Comparison of ENCODE assay signal across 21 mouse cellular contexts in genomic region chr10:57499414-57500156, GRCm38 (mm10). TPM values are rescaled to one million over a fixed set of nuclear protein-coding genes. Genes with fewer than 3 reads are reported as not detected.
DNase-seq lines count a peak whose midpoint lies in the region; ATAC-seq and TF ChIP-seq lines count a peak whose summit lies in the region.
"Had no signal": no experiment of that assay in that cellular context is flagged by ENCODE, and none has a peak within 500 bp of the region (broad histone marks: within the 10 kb centered on the region; RNA-seq: fewer than 3 reads in every experiment).

No protein-coding gene starts in this region.

- no peak for ATAC-seq in heart, embryonic 11.5 days (replicated peaks; ENCODE audit: insufficient number of reproducible peaks, low FRiP score, low TSS enrichment)
- peak; percentile 95 for ATAC-seq in heart, postnatal 0 days (ENCODE audit: insufficient read depth, low read depth)
- no peak for ATAC-seq in cerebellum, adult (ENCODE audit: insufficient number of reproducible peaks, low FRiP score, low TSS enrichment)
- ATAC-seq: CD4-positive, CD25-positive, alpha-beta regulatory T cell, adult 4 months; forebrain, postnatal 0 days; hindbrain, embryonic 16.5 days; lung, postnatal 0 days had no signal

- H3K9me3 ChIP-seq in heart, embryonic 11.5 days (replicated peaks; ENCODE audit: control insufficient read depth, low read length), result no peaks in the 10 kb centered on the region
- no peaks in the 10 kb centered on the region for H3K9me3 ChIP-seq in heart, postnatal 0 days (replicated peaks; ENCODE audit: control insufficient read depth, low read length)
- no peaks in the 10 kb centered on the region for H3K9me3 ChIP-seq in midbrain, embryonic 10.5 days (replicated peaks)
- H3K9me3 ChIP-seq: limb, embryonic 12.5 days had no signal

- 57% methylated on average over 9 of the region's 9 CpGs for WGBS in heart, embryonic 11.5 days (ENCODE audit: insufficient replicate concordance)
- 37% methylated on average over 9 of the region's 9 CpGs for WGBS in heart, postnatal 0 days
- 91% methylated on average over 9 of the region's 9 CpGs for WGBS in midbrain, embryonic 10.5 days

- H3K4me2 ChIP-seq in heart, embryonic 11.5 days, result peak overlapping the region; percentile 53
- peak overlapping the region; percentile 24 for H3K4me2 ChIP-seq in heart, postnatal 0 days (ENCODE audit: low read depth, low read length)
- peak overlapping the region; percentile 51 for H3K4me2 ChIP-seq in myocyte (ENCODE audit: low read depth)
- H3K4me2 ChIP-seq: limb, embryonic 12.5 days had no signal

- no peaks in the 10 kb centered on the region for H3K36me3 ChIP-seq in heart, embryonic 11.5 days (ENCODE audit: control insufficient read depth, insufficient read depth, low read length)
- peaks cover 10% of the 10 kb centered on the region; the same call in 1 of the 2 replicates for H3K36me3 ChIP-seq in heart, postnatal 0 days (replicated peaks; ENCODE audit: control insufficient read depth, insufficient read depth, low read length)
- H3K36me3 ChIP-seq in myocyte (ENCODE audit: control insufficient read depth, insufficient read depth), result peaks cover 5% of the 10 kb centered on the region
- H3K36me3 ChIP-seq in midbrain, embryonic 10.5 days, result peaks cover 85% of the 10 kb centered on the region

- no peak for TF ChIP-seq POLR2A in myocyte (IDR thresholded peaks at IDR 0.05; ENCODE audit: insufficient read length, low read depth)

- H3K79me2 ChIP-seq in myocyte (ENCODE audit: control insufficient read depth, insufficient read depth), result peaks cover 18% of the 10 kb centered on the region

- peak; percentile 75; the same call in 1 of the 2 replicates for TF ChIP-seq EP300 in heart, postnatal 0 days (IDR thresholded peaks at IDR 0.05; ENCODE audit: low read depth)

- H3K4me1 ChIP-seq in heart, embryonic 11.5 days (ENCODE audit: control insufficient read depth, insufficient read depth, low read length), result peaks cover 16% of the 10 kb centered on the region
- H3K4me1 ChIP-seq in heart, postnatal 0 days (ENCODE audit: control insufficient read depth, insufficient read depth), result peaks cover 5% of the 10 kb centered on the region; the same call in 1 of the 2 replicates
- H3K4me1 ChIP-seq in midbrain, embryonic 10.5 days, result no peaks in the 10 kb centered on the region
- H3K4me1 ChIP-seq: limb, embryonic 12.5 days had no signal

- no peak for DNase-seq in heart, adult 11 months
- peak; percentile 41 for DNase-seq in brain, adult 2 months (ENCODE audit: low read depth, low spot score)
- DNase-seq in heart, postnatal 0 days (ENCODE audit: low spot score), result peak; percentile 91
- no peak for DNase-seq in midbrain, embryonic 10.5 days (ENCODE audit: low spot score)
- no peak for DNase-seq in left cerebral cortex, postnatal 25 days (ENCODE audit: low spot score in 2 of 2)
- DNase-seq: adrenal gland, postnatal 14 days; cerebellum, postnatal 10 days; embryo, embryonic 11 days; forebrain, postnatal 0 days; kidney, adult 2 months; right cerebral cortex, postnatal 4 days; thymus, postnatal 14 days had no signal

- intact Hi-C loops in left cerebral cortex, postnatal 25 days (cut with DNase I), result loop anchor here (10.0 kb wide), 1 partner anchor 785 kb away; no protein-coding TSS in a partner anchor

- H3K4me3 ChIP-seq in heart, embryonic 11.5 days (ENCODE audit: low read depth, low read length), result no peak overlapping the region
- no peak overlapping the region for H3K4me3 ChIP-seq in heart, postnatal 0 days (ENCODE audit: low read depth, low read length)
- no peak overlapping the region for H3K4me3 ChIP-seq in myocyte
- no peak overlapping the region for H3K4me3 ChIP-seq in midbrain, embryonic 10.5 days
- H3K4me3 ChIP-seq: erythroblast, embryonic 14.5 days; left cerebral cortex, adult 2 months; limb, embryonic 12.5 days had no signal

- TF ChIP-seq CTCF in heart, postnatal 0 days (IDR thresholded peaks at IDR 0.05; ENCODE audit: low read depth), result no peak

- peak overlapping the region; percentile 79 for H3K27ac ChIP-seq in heart, embryonic 11.5 days (ENCODE audit: low read depth, low read length)
- peak overlapping the region; percentile 87 for H3K27ac ChIP-seq in heart, postnatal 0 days (ENCODE audit: low read depth)
- H3K27ac ChIP-seq in midbrain, embryonic 10.5 days (replicated peaks), result no peak overlapping the region
- H3K27ac ChIP-seq: left cerebral cortex, adult 2 months; limb, embryonic 12.5 days had no signal

- no peak overlapping the region for H3K9ac ChIP-seq in heart, embryonic 11.5 days (ENCODE audit: low read depth, low read length)
- H3K9ac ChIP-seq in heart, postnatal 0 days (replicated peaks; ENCODE audit: low read depth, low read length), result no peak overlapping the region
- H3K9ac ChIP-seq: forebrain, postnatal 0 days; limb, embryonic 12.5 days had no signal

- no peak overlapping the region for H3ac ChIP-seq in myocyte (ENCODE audit: control insufficient read depth, insufficient read length)

- H3K27me3 ChIP-seq in heart, embryonic 11.5 days (ENCODE audit: control insufficient read depth, insufficient read depth, low read length), result no peaks in the 10 kb centered on the region
- no peaks in the 10 kb centered on the region for H3K27me3 ChIP-seq in heart, postnatal 0 days (ENCODE audit: control insufficient read depth, insufficient read depth, low read length)
- no peaks in the 10 kb centered on the region for H3K27me3 ChIP-seq in myocyte (ENCODE audit: control insufficient read depth, insufficient read depth, insufficient read length)
- H3K27me3 ChIP-seq in midbrain, embryonic 10.5 days (ENCODE audit: low read depth, poor library complexity, severe bottlenecking), result no peaks in the 10 kb centered on the region
- H3K27me3 ChIP-seq: limb, embryonic 12.5 days had no signal

TF ChIP-seq in myocyte, 11 proteins besides CTCF, POLR2A, EP300 and RAD21:
- peak in 1 of 3 experiments; percentile 29 for TF ChIP-seq MYOD1 (IDR thresholded peaks at IDR 0.05; ENCODE audit: control insufficient read depth in 1 of 3, insufficient read length in 2 of 3, low read depth in 2 of 3)
- TF ChIP-seq USF1 (IDR thresholded peaks at IDR 0.05; ENCODE audit: low read depth), result no peak
- TF ChIP-seq MYOG (IDR thresholded peaks at IDR 0.05; ENCODE audit: control insufficient read depth in 1 of 3, insufficient read depth in 1 of 3, insufficient read length in 2 of 3, low read depth in 2 of 3), result peak in 1 of 3 experiments; percentile 2

RNA-seq across cellular contexts. Expression of gene Hsf2, which starts 13.4 kb away (rescaled TPM):
- polyA plus RNA-seq in heart, embryonic 11.5 days (2014; fragmentation: Nextera tagmentation; extraction: Ambion mirVana), result 27.5 TPM in 2 replicates
- 22.3 and 31.2 TPM in 2 replicates for total RNA-seq in heart, postnatal 0 days (2014; rRNA removed; ENCODE audit: low replicate concordance)
- polyA plus RNA-seq in heart, postnatal 0 days (2015; fragmentation: Nextera tagmentation; extraction: Ambion mirVana), result 24.7 and 25.5 TPM in 2 replicates
- polyA plus RNA-seq in myocyte (2012; fragmentation: generic; extraction: Trizol), result 12.7 TPM
- 64.7 and 77.4 TPM in 2 replicates for polyA plus RNA-seq in midbrain, embryonic 10.5 days (2016; fragmentation: Nextera tagmentation; extraction: Ambion mirVana)
- total RNA-seq in left cerebral cortex, postnatal 25 days (2021), result 10 to 100 TPM; 29.7 to 34.1 TPM

RNA-seq across cellular contexts. Expression of gene Serinc1, which starts 32.7 kb away (rescaled TPM):
- polyA plus RNA-seq in heart, embryonic 11.5 days (2014; fragmentation: Nextera tagmentation; extraction: Ambion mirVana), result 165 and 189 TPM in 2 replicates
- 143 and 145 TPM in 2 replicates for total RNA-seq in heart, postnatal 0 days (2014; rRNA removed; ENCODE audit: low replicate concordance)
- 155 and 158 TPM in 2 replicates for polyA plus RNA-seq in heart, postnatal 0 days (2015; fragmentation: Nextera tagmentation; extraction: Ambion mirVana)
- polyA plus RNA-seq in myocyte (2012; fragmentation: generic; extraction: Trizol), result 72.9 TPM
- polyA plus RNA-seq in midbrain, embryonic 10.5 days (2016; fragmentation: Nextera tagmentation; extraction: Ambion mirVana), result 142 and 176 TPM in 2 replicates
- 1,000 to 10,000 TPM in 1 of 2 experiments, 100 to 1,000 TPM in 1; 977 to 1,064 TPM for total RNA-seq in left cerebral cortex, postnatal 25 days (2021)

Comparison
In these comparisons a context has a peak if more than half of its experiments do, and no peak if none do; other contexts are left out.
1. DNase-seq: peak in brain, adult 2 months (single experiment) and heart, postnatal 0 days (single experiment); none in heart, adult 11 months (single experiment), midbrain, embryonic 10.5 days (single experiment) and left cerebral cortex, postnatal 25 days (0 of 2).
2. Peak in every context shown above with its lines, with median percentiles within 50 percentile points of each other: H3K4me2 ChIP-seq.